Mouse (Mus musculus): Measurements from ENCODE around the gene Hmgcs2. TPM values are rescaled to one million over a fixed set of nuclear protein-coding genes. Genes with fewer than 3 reads are reported as not detected.

The Hmgcs2 gene
- total RNA-seq, 2 experiments from 2014 or later: 0.21 to 0.27 TPM

DNA sequence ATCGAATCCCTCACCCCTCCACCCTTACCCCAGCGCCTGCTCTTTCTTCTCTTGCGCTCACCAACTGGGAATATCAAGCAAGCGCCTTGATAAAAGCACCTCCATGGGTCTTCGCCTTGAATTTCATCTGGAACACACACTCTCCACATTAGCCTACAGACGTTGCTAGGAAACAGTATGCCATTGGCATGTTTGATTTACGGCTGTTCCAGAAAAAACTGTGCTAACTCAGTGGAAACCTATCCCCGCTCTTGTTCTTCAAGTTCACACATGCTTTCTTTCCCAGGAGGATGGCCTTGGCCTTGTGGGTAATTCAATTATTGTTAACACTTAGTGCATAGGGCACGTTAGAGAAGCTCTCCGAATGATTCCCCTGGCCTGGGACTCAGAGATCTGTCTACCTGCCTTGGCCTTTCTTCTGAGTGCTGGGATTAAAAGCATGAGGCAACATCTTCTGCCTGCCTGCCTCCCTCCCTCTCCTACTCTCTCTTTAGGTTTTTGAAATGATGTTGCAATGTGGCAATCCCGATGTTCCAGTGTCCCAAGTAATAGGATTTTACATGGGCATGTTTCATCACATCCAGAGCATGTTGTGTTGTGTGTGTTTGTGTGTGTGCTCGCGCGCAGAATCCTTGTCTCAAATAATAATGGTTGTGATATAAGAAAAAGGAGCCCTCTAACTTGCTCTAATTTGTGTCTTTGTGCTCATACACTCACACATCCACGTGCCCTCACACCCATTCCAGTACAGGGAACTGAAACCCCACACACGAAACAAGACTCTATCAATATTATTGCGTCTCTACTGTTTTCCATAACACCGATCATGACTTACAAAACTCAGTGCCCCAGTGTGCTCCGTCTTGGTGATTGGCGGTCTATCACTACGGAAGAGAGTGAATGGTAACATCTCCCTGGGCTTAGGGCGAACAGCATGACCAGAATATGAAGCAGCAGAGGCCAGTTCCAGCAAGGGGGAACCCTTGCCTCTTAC lies 56.7 kb downstream of the Hmgcs2 start:
- peak; percentile 18 for ATAC-seq (replicated peaks; ENCODE audit: poor library complexity)

DNA sequence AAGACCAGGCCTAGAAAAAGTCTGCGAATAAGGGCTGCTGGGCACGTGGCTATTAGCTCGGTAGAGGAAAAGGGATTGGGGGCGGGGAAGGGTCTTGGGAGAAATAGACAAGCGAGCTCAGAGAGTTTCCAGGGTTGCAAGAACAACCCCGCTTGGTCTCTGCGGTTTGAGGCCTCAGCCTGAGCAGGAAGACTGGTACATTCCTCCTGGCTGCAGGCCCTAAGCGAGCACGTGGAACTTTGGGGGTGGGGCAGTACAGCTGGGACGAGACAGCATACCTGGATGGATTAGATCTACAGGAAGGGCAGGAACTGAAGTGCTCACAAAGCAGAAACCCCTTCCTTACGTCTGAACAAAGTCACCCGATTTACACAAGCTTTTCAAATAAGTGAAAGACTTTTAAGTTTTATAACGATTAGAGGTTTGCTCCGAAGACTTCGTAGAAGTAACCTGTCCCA lies 58.4 kb downstream of the Hmgcs2 start:
- peak; percentile 53 for ATAC-seq (replicated peaks; ENCODE audit: poor library complexity)

DNA sequence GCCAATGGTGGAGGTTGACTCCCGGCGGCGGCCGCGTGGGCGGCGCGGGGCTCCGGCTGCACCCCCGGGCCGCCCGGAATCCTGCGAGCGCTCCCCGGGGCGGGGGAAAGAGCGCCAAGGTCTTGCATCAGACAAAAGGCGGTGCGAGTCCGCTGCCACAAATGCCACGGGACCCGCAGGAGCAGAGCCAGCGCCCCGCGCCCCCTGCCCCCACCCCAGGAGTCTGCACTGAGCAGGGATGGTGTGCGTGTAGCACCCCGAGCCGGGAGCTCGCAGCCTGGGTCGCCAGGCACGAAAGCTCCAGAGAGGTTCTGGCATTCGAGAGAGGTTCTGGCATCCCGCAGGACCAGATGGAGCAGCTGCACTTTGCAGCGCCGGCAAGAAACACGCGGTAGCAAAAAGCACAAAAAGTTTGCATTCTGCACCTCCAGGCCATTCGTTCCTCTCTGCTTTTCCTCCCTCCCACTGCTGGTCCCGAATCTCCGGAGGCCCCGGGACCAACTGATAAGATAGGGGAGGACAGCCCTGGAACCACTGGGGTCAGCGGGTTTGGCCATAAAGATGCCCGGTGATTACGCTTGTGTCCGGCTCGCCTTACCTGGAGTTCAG lies 59.0 kb downstream of the Hmgcs2 start:
- ATAC-seq (replicated peaks; ENCODE audit: poor library complexity): peak; percentile 9

DNA sequence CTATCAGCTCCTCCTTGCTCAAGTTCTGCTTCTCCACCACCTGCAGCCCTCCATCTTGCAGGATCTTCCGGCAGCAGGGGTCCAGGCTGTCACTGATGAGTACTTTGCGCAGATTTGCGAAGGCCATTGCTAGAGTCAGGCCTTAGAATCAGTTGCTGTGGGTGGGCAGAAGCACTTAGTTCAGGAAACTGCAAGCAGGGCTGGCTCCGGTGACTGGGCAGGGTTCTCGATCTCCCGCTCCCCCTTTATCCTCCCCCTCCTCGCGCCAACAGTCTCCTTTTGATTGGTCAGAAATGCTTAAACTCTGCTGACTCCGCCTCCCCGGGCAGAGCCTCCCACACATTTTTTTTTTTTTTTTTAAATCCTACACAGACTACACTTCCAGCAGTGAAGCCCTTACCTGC lies 59.5 kb downstream of the Hmgcs2 start, which contains the start of gene Phgdh:
Phgdh (minus strand) TSS at position 285 of the 404 bp plus-strand sequence.
- peak; percentile 66 for ATAC-seq (replicated peaks; ENCODE audit: poor library complexity)

DNA sequence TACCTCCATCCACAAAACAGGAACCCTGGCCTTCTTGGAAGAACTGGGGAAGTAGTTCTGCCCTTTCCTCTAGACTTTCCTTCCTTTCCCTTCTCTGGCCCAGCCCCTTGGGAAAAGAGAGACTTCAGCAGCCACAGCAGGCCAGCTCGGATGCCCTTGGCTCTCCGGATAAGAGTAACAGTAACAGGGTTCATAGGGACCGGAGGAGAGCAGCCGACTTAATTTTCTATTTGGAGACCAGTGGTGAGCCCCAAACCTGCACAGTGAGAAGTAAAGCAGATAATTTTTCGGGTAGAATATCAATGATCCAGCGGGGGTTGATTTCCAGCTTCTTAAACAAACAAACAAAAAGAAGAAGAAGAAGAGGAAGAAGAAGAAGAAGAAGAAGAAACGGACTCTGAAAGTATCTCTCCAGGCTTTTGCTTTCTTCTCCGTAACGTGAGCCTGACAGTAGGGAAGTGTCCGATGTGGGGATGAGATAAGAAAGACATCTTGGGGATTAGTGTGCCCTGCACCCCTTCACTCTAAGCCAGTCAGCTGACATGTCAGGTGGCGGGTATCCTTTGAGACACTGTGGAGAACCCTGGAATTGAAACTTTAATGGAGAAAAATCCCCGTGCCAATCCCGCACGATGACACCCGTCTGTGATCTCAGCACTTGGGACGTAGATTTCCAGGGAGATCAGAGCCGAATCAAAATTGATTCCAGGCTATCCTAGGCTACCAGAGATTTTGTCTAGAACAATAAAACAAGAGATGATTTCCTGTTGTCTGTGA lies 60.8 kb downstream of the Hmgcs2 start:
- no peak for ATAC-seq (replicated peaks; ENCODE audit: poor library complexity)

DNA sequence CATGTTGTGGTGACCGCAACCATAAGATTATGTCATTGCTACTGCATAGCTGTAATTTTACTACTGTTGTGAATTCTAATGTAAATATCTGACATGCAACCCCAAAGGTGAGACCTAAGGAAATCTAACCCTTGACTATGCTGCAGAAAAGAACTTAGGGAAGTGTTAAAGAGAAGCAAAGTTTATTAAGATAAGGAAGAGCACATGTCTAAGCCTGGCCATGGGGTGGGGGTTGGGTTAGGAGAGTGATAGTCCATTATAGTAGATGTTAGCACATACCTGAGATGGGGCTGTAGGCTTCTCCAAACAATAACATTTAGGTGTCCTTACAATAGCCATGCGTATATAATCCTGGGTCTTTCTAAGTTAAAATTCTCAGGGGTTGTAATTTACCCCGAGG lies 63.0 kb downstream of the Hmgcs2 start:
- no peak for ATAC-seq (replicated peaks; ENCODE audit: poor library complexity)

DNA sequence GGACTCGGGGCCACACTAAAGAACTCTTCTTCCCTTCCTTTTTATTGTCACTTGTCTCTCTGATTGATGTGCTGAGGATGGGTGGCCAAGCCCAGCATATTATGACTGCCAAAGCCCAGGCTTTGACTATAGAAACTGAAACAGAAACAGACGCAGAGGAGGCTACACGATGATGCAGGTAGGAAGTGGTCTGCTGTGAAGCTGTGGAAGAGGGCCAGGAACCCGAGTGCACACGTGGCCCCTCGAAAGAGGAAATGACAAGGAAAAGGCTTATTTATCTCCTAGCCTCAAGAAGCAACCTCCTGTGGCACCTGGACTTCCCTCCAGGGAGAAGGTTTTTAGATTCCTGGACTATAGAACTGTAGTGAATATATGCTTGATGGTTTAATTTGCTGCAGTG lies 67.9 kb downstream of the Hmgcs2 start:
- ATAC-seq (replicated peaks; ENCODE audit: poor library complexity): peak; percentile 86

DNA sequence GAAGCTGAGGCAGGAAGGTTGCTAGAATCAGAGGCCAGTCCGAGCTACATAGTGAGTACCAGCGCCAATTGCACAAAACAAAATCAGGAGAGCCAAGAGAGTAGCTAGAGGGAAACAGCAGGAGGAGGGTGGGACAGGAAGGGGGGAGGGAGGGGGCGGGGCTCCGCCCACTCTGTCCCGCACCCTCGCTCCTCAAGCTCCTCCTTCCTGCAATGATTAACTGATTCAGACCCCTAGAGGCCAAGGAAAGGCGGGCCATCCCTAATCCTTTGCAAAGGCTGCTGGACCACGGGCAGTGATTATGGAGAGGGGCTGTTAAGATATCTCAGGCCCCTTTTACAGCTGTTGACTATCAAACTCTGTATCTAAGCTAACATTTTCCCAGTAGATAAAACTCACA lies 68.5 kb downstream of the Hmgcs2 start:
- ATAC-seq (replicated peaks; ENCODE audit: poor library complexity): peak; percentile 79

DNA sequence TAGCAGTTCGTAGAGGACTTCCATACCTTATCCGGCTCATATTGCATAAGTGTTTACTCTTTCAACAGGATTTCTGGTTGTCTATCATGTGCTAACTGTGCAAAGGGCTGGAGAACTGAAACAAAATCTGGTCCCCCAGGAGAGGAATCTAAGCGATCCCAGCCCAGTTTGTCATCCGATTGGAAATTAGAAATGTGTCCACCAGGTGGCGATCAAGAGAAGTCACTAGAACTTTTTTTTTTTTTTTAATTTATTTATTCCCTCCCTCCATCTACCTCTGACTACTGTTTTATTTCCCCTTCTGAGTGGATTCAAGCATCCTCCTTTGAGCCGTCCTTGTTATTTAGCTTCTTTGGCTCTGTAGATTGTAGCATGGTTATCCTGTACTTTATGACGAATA lies 73.7 kb downstream of the Hmgcs2 start:
- peak; percentile 40 for ATAC-seq (replicated peaks; ENCODE audit: poor library complexity)

DNA sequence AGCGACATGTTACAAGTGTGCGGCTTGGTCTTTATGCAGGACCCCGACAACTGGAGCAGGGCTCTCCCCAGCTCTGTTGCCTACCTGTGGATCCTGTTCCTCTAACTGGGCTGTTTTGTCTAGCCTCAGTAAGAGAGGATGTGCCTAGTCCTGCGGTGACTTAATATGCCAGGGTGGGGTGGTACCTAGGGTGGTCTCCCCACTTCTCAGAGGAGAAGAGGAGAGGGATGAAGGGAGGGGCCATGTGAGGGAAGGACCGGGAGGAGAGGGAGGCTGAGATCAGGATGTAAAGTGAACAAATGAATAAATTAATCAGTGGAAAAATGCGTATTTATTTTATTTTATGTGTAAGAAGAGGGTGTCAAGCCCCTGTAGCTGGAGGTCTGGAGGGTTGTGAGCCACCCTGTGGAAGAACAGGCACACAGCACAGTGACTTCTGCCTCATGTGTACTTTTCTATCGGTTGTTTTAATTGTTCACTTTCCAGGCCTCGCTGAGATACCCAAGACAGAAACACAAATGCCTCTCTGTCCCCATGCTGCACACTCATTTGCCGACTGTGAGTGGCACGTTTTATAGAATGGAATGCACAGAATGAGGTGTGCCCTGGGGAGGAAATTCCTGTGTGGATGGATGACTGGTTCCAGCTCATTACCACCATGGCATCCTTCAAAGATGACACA lies 75.2 kb downstream of the Hmgcs2 start:
- no peak for ATAC-seq (replicated peaks; ENCODE audit: poor library complexity)

DNA sequence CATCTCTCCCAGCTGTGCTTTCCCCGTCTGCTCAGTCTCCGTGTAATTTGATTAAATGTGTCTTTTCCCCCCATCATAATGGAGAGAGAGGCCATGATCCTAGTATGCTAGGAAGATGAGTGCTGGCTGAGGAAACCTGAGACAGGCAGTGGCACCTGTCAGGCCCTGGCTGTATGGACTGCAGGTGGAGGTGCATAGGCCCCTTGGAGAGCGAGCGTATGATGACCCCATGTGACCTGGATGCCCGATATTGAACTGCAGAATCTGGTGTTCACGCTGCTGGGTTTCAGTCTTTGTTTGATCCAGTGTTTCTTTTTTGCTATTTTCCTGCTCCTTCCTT lies 75.8 kb downstream of the Hmgcs2 start:
- ATAC-seq (replicated peaks; ENCODE audit: poor library complexity): no peak

DNA sequence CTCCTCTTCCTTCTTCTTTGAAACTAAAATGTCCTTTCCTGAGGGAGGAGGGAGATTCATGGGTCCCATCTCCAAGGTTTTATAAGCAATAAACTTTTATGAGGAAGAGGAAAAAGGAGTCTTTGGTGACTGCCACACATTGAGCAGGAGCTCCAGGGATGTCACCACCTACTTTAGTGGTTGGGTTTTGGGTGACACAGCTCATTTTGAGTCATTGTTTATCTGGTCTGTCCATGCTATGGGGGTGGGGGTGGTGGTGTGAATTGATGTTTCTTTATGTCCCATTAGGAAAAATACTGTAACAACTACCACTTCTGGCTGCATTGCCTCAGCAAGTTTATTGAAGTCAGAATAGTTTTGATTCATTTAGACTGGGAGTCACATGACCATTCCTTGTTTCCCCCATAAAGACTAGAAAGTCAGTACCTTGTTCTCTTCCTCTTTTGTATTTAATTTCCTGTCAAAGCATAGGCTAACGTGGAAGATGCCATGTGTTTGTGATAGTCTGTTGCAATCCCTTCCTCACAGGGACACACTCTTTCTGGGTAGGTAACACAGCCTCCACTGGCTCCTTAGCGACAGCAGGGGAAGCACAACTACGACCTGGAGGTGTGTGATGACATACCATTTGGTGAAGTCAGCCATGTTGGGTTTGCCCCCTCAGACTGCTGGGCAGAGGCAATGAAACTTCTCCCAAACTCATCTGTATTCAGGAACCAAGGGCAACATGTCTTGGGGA lies 76.6 kb downstream of the Hmgcs2 start:
- peak; percentile 77 for ATAC-seq (replicated peaks; ENCODE audit: poor library complexity)

Other genes with a start within 250 kb of the Hmgcs2 start
- 0.05 TPM in 1 of 2 replicates, not detected in the other for gene Adam30, start 119.8 kb upstream of the Hmgcs2 start, total RNA-seq (2015)
- gene Adam30, start 119.8 kb upstream of the Hmgcs2 start, total RNA-seq (2017): not detected in 2 replicates
- gene Reg4, start 58.3 kb upstream of the Hmgcs2 start, total RNA-seq (2015): not detected in 2 replicates
- not detected in 2 replicates for gene Reg4, start 58.3 kb upstream of the Hmgcs2 start, total RNA-seq (2017)
- gene Phgdh, start 59.6 kb downstream of the Hmgcs2 start, total RNA-seq (2015): 108 and 138 TPM in 2 replicates
- 493 and 521 TPM in 2 replicates for gene Phgdh, start 59.6 kb downstream of the Hmgcs2 start, total RNA-seq (2017)
- gene Zfp697, start 102.0 kb downstream of the Hmgcs2 start, total RNA-seq (2015): 0.90 and 1.2 TPM in 2 replicates
- 0.54 and 0.84 TPM in 2 replicates for gene Zfp697, start 102.0 kb downstream of the Hmgcs2 start, total RNA-seq (2017)
- not detected in 2 replicates for gene Gm4450, start 176.7 kb downstream of the Hmgcs2 start, total RNA-seq (2015)
- not detected in 2 replicates for gene Gm4450, start 176.7 kb downstream of the Hmgcs2 start, total RNA-seq (2017)
- not detected in 2 replicates for gene Hsd3b4, start 230.1 kb downstream of the Hmgcs2 start, total RNA-seq (2015)
- gene Hsd3b4, start 230.1 kb downstream of the Hmgcs2 start, total RNA-seq (2017): not detected in 2 replicates